Mouse (Mus musculus) kidney, adult 2 months (tissue): ENCODE measurements at regions not wholly inside any gene's neighbourhood (a gene's known extent, or its start where the extent isn't known, plus 50 kb on each side); places are given as distances from the start of the nearest gene placed in this dataset.
A peak's percentile ranks its signal among the peaks of the same experiment; 100 is the strongest.

Experiments used
- DNase-seq: peaks from one replicate; pipeline ENCODE4 v3.0.0; 2021
- H3K27ac ChIP-seq: fragments of 200-500 bp; 2 replicates; pipeline ENCODE4 v1.5.1; 2012; ENCODE audit warnings: low read depth, low read length, control low read depth, inconsistent platforms; ENCODE audit not compliant: insufficient read depth
- H3K27me3 ChIP-seq: fragments of 200-500 bp; replicated peaks from 2 replicates; pipeline ENCODE4 v1.6.1; 2012; ENCODE audit warnings: mild to moderate bottlenecking, moderate library complexity, low read length, inconsistent platforms; ENCODE audit not compliant: control insufficient read depth, insufficient read depth
- H3K36me3 ChIP-seq: fragments of 200-500 bp; 2 replicates; pipeline ENCODE4 v1.6.1; 2012; ENCODE audit warnings: mild to moderate bottlenecking, moderate library complexity, low read length, inconsistent platforms; ENCODE audit not compliant: control insufficient read depth, insufficient read depth
- H3K4me1 ChIP-seq: fragments of 200-500 bp; 2 replicates; pipeline ENCODE4 v1.6.1; 2011; ENCODE audit warnings: low read length; ENCODE audit not compliant: control insufficient read depth, insufficient read depth
- H3K4me3 ChIP-seq: fragments of 200-500 bp; 2 replicates; pipeline ENCODE4 v1.5.1; 2011; ENCODE audit warnings: mild to moderate bottlenecking, low read depth, low read length, control low read depth; ENCODE audit not compliant: insufficient read depth
- CTCF ChIP-seq: fragments of 200-500 bp; conservative IDR thresholded peaks from 2 replicates; pipeline ENCODE4 v1.5.1; 2011; ENCODE audit warnings: low read depth, mild to moderate bottlenecking, control low read depth, low read length, moderate library complexity, mixed read lengths; ENCODE audit not compliant: insufficient read depth, insufficient read length
- POLR2A ChIP-seq: fragments of 200-500 bp; IDR thresholded peaks from one replicate; pipeline ENCODE4 v1.6.1; 2011; ENCODE audit warnings: low read depth, low read length, control low read depth
- WGBS: fragments of 180-500 bp; shearing (Covaris S2); methylation state at CpG from one replicate; pipeline ENCODE4 v1.1.7; 2018; 5-methylcytosine and 5-hydroxymethylcytosine counted together

DNA sequence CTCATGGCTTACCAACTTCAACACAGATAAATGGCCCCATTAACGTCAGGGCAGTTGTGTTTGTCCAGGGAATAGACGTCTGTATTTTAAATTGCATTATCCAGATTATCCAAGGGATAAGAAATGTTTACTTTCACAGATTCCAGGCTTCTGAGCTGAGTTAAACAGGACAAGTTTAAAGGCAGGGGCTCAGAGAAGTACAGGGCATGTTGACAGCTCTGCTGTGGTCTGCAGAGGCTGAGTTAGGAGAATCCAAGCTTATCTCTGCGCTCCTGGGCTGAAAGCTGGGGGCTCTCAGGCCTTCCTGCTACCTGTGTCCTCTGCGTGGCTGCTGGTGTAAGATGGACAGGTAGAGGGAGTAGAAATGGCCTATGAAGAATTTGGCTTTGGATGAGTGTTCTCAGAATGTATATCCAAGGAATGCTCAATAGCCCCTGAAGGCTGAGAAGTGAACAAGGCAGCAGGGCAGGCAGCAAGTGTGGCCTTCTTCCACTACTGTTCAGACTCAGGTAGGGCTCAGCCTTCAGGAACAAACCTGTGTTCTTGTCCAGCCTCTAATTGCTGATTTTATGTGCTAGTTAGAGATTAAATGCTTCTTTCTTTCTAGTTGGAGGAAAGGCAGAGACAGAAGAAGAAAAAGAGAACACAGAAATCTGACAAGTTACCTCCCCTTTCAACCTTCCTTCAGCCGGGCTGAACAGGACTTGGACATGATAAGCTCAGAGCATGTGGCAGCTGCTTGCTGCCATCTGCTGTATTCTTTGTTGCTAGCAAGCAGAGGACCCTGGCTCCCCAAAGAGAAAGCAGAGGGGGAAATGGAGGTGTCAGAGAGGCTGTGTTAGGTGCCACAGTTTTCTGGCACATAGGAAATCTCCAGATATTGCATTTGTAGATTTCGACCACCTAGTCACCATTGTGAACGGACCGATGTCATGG, 77.9 kb upstream of the Grem2 start:
- Histone ChIP-seq H3K4me1 (no peaks in the 10 kb centered on the region), H3K36me3 (no peaks in the 10 kb centered on the region), H3K27me3 (no peaks in the 10 kb centered on the region), H3K27ac (no peak overlapping the region), H3K4me3 (no peak overlapping the region)
- 69% methylated on average over 8 of the region's 8 CpGs for WGBS
- peak; percentile 8 for DNase-seq
- no peak for TF ChIP-seq POLR2A
- TF ChIP-seq CTCF = peak; percentile 79

DNA sequence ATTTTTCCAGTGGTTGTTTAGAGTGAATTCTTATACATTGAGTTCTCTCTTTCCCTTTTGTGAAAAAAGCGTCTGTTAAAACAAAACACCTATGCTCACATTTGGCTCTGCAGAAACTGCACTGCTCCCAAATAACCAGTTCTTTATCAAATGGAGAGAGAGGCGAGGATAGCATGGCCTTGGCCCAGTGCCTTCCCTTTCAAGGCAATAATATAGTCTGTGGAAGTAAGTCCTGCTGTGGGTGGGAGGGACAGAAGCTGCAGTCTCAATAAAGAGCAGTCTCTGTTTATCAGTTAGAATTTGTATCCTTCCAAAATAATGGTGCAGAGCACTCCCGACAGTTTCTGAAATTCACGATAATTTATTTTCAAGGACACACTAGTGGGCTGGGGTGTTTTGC, 70.9 kb upstream of the Grem2 start:
- Histone ChIP-seq H3K36me3 (no peaks in the 10 kb centered on the region), H3K27me3 (no peaks in the 10 kb centered on the region), H3K4me3 (no peak overlapping the region), H3K4me1 (no peaks in the 10 kb centered on the region), H3K27ac (no peak overlapping the region)
- WGBS = 83% methylated on average over 4 of the region's 4 CpGs
- TF ChIP-seq CTCF (no peak), POLR2A (no peak)
- DNase-seq = no peak

DNA sequence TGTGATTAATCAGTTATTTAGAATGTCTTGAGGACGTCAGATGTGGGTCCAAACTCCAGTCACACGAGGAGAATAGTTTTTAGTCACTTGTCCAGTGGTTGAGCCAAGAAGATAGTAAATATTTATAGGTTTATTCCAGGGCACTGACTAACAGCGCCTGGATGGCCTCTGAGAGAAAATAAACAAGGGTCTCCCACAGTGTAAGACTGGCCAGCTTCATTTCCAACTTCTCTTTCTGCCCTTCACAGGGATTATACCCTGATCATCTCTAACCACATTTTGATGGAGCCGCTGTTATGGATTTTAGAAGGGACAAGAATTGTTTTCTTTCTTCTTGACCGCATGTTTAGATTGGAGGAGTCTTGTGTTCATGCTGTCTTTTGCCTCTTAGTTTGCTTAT, 67.0 kb upstream of the Grem2 start:
- no peak for DNase-seq
- Histone ChIP-seq H3K27me3 (no peaks in the 10 kb centered on the region), H3K4me3 (no peak overlapping the region), H3K4me1 (no peaks in the 10 kb centered on the region), H3K27ac (no peak overlapping the region), H3K36me3 (no peaks in the 10 kb centered on the region)
- TF ChIP-seq POLR2A (no peak), CTCF (no peak)
- 68% methylated on average over 5 of the region's 5 CpGs for WGBS

DNA sequence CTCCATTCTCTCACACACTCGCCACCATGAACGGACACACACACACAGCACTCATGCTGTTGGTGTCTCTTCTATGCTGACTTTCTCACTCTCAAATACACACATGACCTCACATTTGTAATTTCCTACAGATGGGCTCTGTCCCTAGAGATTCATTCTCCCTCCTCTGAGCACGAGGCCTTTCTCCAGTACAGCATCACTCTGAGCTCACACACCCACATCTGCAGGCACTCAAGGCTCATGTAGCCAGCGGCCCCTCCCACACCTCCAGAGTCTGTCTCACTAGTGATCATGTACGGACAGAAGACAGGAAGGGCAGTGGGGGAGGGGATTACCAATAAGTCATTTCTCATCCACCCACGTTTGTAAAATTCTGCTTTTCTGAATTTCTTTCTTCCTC, 50.3 kb upstream of the Grem2 start:
- 44% methylated on average over 6 of the region's 6 CpGs for WGBS
- DNase-seq = no peak
- no peaks in the 10 kb centered on the region for H3K27me3 ChIP-seq
- H3K4me1 ChIP-seq = no peaks in the 10 kb centered on the region
- H3K36me3 ChIP-seq = no peaks in the 10 kb centered on the region
- no peak overlapping the region for H3K27ac ChIP-seq
- TF ChIP-seq POLR2A (no peak), CTCF (no peak)
- H3K4me3 ChIP-seq = no peak overlapping the region
